Mouse (Mus musculus) C2C12 (cell line): ENCODE measurements around the gene Prlr.

Source experiments
- CEBPB ChIP-seq: IDR thresholded peaks from one replicate; pipeline ENCODE4 v1.6.1; 2011; ENCODE audit warnings: low read depth, mild to moderate bottlenecking, control low read depth, moderate library complexity
- CTCF ChIP-seq: IDR thresholded peaks from one replicate; pipeline ENCODE4 v1.5.1; 2011; ENCODE audit not compliant: control insufficient read depth, insufficient read depth, insufficient read length
- FOSL1 ChIP-seq: IDR thresholded peaks from one replicate; pipeline ENCODE4 v1.8.0; 2011; ENCODE audit warnings: mild to moderate bottlenecking, low read length; ENCODE audit not compliant: poor library complexity, insufficient read depth, severe bottlenecking
- MAX ChIP-seq: IDR thresholded peaks from one replicate; pipeline ENCODE4 v1.6.1; 2011; ENCODE audit warnings: mild to moderate bottlenecking, control low read depth
- MYOD1 ChIP-seq: IDR thresholded peaks from one replicate; pipeline ENCODE4 v1.6.1; 2011; ENCODE audit warnings: low read depth; ENCODE audit not compliant: control insufficient read depth, insufficient read length
- USF1 ChIP-seq: IDR thresholded peaks from one replicate; pipeline ENCODE4 v1.6.1; 2011; ENCODE audit warnings: low read depth, mild to moderate bottlenecking, control low read depth, moderate library complexity

GRCm38 (mm10) chr15:10276386-10276785, 99.3 kb downstream of the Prlr start:
- TF ChIP-seq USF1 (no peak), CTCF (no peak), CEBPB (no peak), FOSL1 (no peak), MYOD1 (no peak), MAX (no peak)
